Mouse (Mus musculus): Measurements from ENCODE around the gene Cnih4. TPM values are rescaled to one million over a fixed set of nuclear protein-coding genes. Genes with fewer than 3 reads are reported as not detected.

Gene Cnih4
- polyA plus RNA-seq, 1 experiment from 2014 or later, result 150 TPM

GRCm38 (mm10) chr1:181150827-181151534 is 6.5 kb downstream of the Cnih4 start:
- H3K27me3 ChIP-seq (ENCODE audit: insufficient read depth, poor library complexity, severe bottlenecking), result no peaks in the 10 kb centered on the region
- H3K27ac ChIP-seq, result peak overlapping the region; percentile 96
- under 1% methylated on average over 59 of the region's 59 CpGs for WGBS
- H3K4me1 ChIP-seq, result peaks cover 8% of the 10 kb centered on the region; the same call in 1 of the 2 replicates
- peak; percentile 96 for DNase-seq (ENCODE audit: low spot score)
- H3K4me3 ChIP-seq, result peak overlapping the region; percentile 97
- H3K9me3 ChIP-seq, result no peaks in the 10 kb centered on the region
- H3K36me3 ChIP-seq, result peaks cover 26% of the 10 kb centered on the region

- DNase-seq (ENCODE audit: low spot score), result no peak
- H3K9me3 ChIP-seq, result no peaks in the 10 kb centered on the region
- H3K4me1 ChIP-seq, result peaks cover 8% of the 10 kb centered on the region; the same call in 1 of the 2 replicates
- peak overlapping the region; percentile 96 for H3K27ac ChIP-seq
- peak overlapping the region; percentile 97 for H3K4me3 ChIP-seq
- H3K27me3 ChIP-seq (ENCODE audit: insufficient read depth, poor library complexity, severe bottlenecking), result no peaks in the 10 kb centered on the region
- 44% methylated on average over 5 of the region's 5 CpGs for WGBS
- peaks cover 32% of the 10 kb centered on the region for H3K36me3 ChIP-seq
These were observed 7.0 kb downstream of the Cnih4 start for GRCm38 (mm10) chr1:181151541-181151940.

GRCm38 (mm10) chr1:181167816-181168215 is 23.3 kb downstream of the Cnih4 start:
- peaks cover 77% of the 10 kb centered on the region for H3K36me3 ChIP-seq
- WGBS, result 90% methylated on average over 2 of the region's 2 CpGs

GRCm38 (mm10) chr1:181168377-181168776 is 23.9 kb downstream of the Cnih4 start:
- Histone ChIP-seq H3K27me3 (ENCODE audit: insufficient read depth, poor library complexity, severe bottlenecking) (no peaks in the 10 kb centered on the region), H3K27ac (no peak overlapping the region), H3K4me3 (no peak overlapping the region), H3K36me3 (peaks cover 71% of the 10 kb centered on the region), H3K4me1 (no peaks in the 10 kb centered on the region), H3K9me3 (no peaks in the 10 kb centered on the region)
- peak; percentile 51 for DNase-seq (ENCODE audit: low spot score)
- WGBS, result 62% methylated on average over 3 of the region's 3 CpGs

More at GRCm38 (mm10) chr1:181167816-181168215, 23.3 kb downstream of the Cnih4 start:
- DNase-seq (ENCODE audit: low spot score), result peak; percentile 56
- H3K4me1 ChIP-seq, result no peaks in the 10 kb centered on the region
- H3K27me3 ChIP-seq (ENCODE audit: insufficient read depth, poor library complexity, severe bottlenecking), result no peaks in the 10 kb centered on the region
- no peaks in the 10 kb centered on the region for H3K9me3 ChIP-seq
- no peak overlapping the region for H3K27ac ChIP-seq
- no peak overlapping the region for H3K4me3 ChIP-seq

GRCm38 (mm10) chr1:181170210-181170609 is 25.7 kb downstream of the Cnih4 start:
- H3K36me3 ChIP-seq, result peaks cover 62% of the 10 kb centered on the region
- 78% methylated on average over 8 of the region's 8 CpGs for WGBS

GRCm38 (mm10) chr1:181188925-181189324 is 44.4 kb downstream of the Cnih4 start:
- no peak overlapping the region for H3K4me3 ChIP-seq
- H3K27ac ChIP-seq, result no peak overlapping the region
- no peaks in the 10 kb centered on the region for H3K9me3 ChIP-seq
- 82% methylated on average over 4 of the region's 4 CpGs for WGBS
- H3K4me1 ChIP-seq, result no peaks in the 10 kb centered on the region
- DNase-seq (ENCODE audit: low spot score), result peak; percentile 51
- H3K36me3 ChIP-seq, result peaks cover 92% of the 10 kb centered on the region
- no peaks in the 10 kb centered on the region for H3K27me3 ChIP-seq (ENCODE audit: insufficient read depth, poor library complexity, severe bottlenecking)

More at GRCm38 (mm10) chr1:181170210-181170609, 25.7 kb downstream of the Cnih4 start:
- H3K4me1 ChIP-seq, result no peaks in the 10 kb centered on the region
- no peak overlapping the region for H3K27ac ChIP-seq
- H3K9me3 ChIP-seq, result no peaks in the 10 kb centered on the region
- no peak overlapping the region for H3K4me3 ChIP-seq
- DNase-seq (ENCODE audit: low spot score), result no peak
- no peaks in the 10 kb centered on the region for H3K27me3 ChIP-seq (ENCODE audit: insufficient read depth, poor library complexity, severe bottlenecking)

- no peaks in the 10 kb centered on the region for H3K27me3 ChIP-seq (ENCODE audit: insufficient read depth, poor library complexity, severe bottlenecking)
- H3K4me3 ChIP-seq, result no peak overlapping the region
- H3K9me3 ChIP-seq, result no peaks in the 10 kb centered on the region
- no peaks in the 10 kb centered on the region for H3K4me1 ChIP-seq
- peak; percentile 65 for DNase-seq (ENCODE audit: low spot score)
- WGBS, result 89% methylated on average over 4 of the region's 4 CpGs
- no peak overlapping the region for H3K27ac ChIP-seq
- peaks cover 92% of the 10 kb centered on the region for H3K36me3 ChIP-seq
These were observed 55.0 kb downstream of the Cnih4 start for GRCm38 (mm10) chr1:181199446-181199845.

GRCm38 (mm10) chr1:181210147-181210546 is 65.7 kb downstream of the Cnih4 start:
- Histone ChIP-seq H3K9me3 (no peaks in the 10 kb centered on the region), H3K4me3 (peak overlapping the region; percentile 95), H3K4me1 (peaks cover 27% of the 10 kb centered on the region), H3K36me3 (peaks cover 32% of the 10 kb centered on the region), H3K27me3 (ENCODE audit: insufficient read depth, poor library complexity, severe bottlenecking) (no peaks in the 10 kb centered on the region), H3K27ac (peak overlapping the region; percentile 99; the same call in 1 of the 2 replicates)
- no peak for DNase-seq (ENCODE audit: low spot score)
- WGBS, result 16% methylated on average over 4 of the region's 4 CpGs

GRCm38 (mm10) chr1:181210601-181211402 is 66.3 kb downstream of the Cnih4 start:
- Histone ChIP-seq H3K27ac (peak overlapping the region; percentile 99), H3K4me3 (peak overlapping the region; percentile 95), H3K9me3 (no peaks in the 10 kb centered on the region), H3K27me3 (ENCODE audit: insufficient read depth, poor library complexity, severe bottlenecking) (no peaks in the 10 kb centered on the region), H3K36me3 (peaks cover 27% of the 10 kb centered on the region), H3K4me1 (peaks cover 27% of the 10 kb centered on the region)
- under 1% methylated on average over 48 of the region's 56 CpGs for WGBS
- peak; percentile 78 for DNase-seq (ENCODE audit: low spot score)

- peaks cover 31% of the 10 kb centered on the region for H3K4me1 ChIP-seq
- WGBS, result 8% methylated on average over 38 of the region's 72 CpGs
- peak overlapping the region; percentile 95 for H3K4me3 ChIP-seq
- H3K27ac ChIP-seq, result peak overlapping the region; percentile 99
- H3K36me3 ChIP-seq, result peaks cover 22% of the 10 kb centered on the region
- DNase-seq (ENCODE audit: low spot score), result no peak
- no peaks in the 10 kb centered on the region for H3K9me3 ChIP-seq
- no peaks in the 10 kb centered on the region for H3K27me3 ChIP-seq (ENCODE audit: insufficient read depth, poor library complexity, severe bottlenecking)
These were observed 67.0 kb downstream of the Cnih4 start for GRCm38 (mm10) chr1:181211403-181211919.

- peak within 1 kb of the TSS; percentile 95 for H3K4me3 ChIP-seq
- under 1% methylated on average over 54 of the region's 54 CpGs for WGBS
- peak; percentile 96 for DNase-seq (ENCODE audit: low spot score)
- peaks cover 15% of the 10 kb centered on the region for H3K36me3 ChIP-seq
- peaks cover 34% of the 10 kb centered on the region for H3K4me1 ChIP-seq
- H3K27me3 ChIP-seq (ENCODE audit: insufficient read depth, poor library complexity, severe bottlenecking), result no peaks in the 10 kb centered on the region
- H3K9me3 ChIP-seq, result no peaks in the 10 kb centered on the region
- H3K27ac ChIP-seq, result peak within 1 kb of the TSS; percentile 99
These were observed 67.6 kb downstream of the Cnih4 start, which contains the start of gene Wdr26 for GRCm38 (mm10) chr1:181211920-181212633. TSS of gene Wdr26 (minus strand) at chr1:181212001.

GRCm38 (mm10) chr1:181214296-181215035 is 70.0 kb downstream of the Cnih4 start:
- H3K9me3 ChIP-seq, result no peaks in the 10 kb centered on the region
- peaks cover 35% of the 10 kb centered on the region for H3K4me1 ChIP-seq
- no peak overlapping the region for H3K27ac ChIP-seq
- 81% methylated on average over 8 of the region's 8 CpGs for WGBS
- no peaks in the 10 kb centered on the region for H3K36me3 ChIP-seq
- no peak overlapping the region for H3K4me3 ChIP-seq
- DNase-seq (ENCODE audit: low spot score), result peak; percentile 69
- H3K27me3 ChIP-seq (ENCODE audit: insufficient read depth, poor library complexity, severe bottlenecking), result no peaks in the 10 kb centered on the region
